Mouse (Mus musculus): ENCODE measurements around the gene Nme6. TPM values are rescaled to one million over a fixed set of nuclear protein-coding genes. Genes with fewer than 3 reads are reported as not detected.
"Not testable (repeated sequence)": the region's sequence is repeated elsewhere in the genome, so short reads cannot be mapped to it uniquely, and the experiment has no call there.

Nme6 gene
- polyA plus RNA-seq (2015; fragmentation: Nextera tagmentation; extraction: Ambion mirVana), result 33.0 and 35.4 TPM in 2 replicates

DNA sequence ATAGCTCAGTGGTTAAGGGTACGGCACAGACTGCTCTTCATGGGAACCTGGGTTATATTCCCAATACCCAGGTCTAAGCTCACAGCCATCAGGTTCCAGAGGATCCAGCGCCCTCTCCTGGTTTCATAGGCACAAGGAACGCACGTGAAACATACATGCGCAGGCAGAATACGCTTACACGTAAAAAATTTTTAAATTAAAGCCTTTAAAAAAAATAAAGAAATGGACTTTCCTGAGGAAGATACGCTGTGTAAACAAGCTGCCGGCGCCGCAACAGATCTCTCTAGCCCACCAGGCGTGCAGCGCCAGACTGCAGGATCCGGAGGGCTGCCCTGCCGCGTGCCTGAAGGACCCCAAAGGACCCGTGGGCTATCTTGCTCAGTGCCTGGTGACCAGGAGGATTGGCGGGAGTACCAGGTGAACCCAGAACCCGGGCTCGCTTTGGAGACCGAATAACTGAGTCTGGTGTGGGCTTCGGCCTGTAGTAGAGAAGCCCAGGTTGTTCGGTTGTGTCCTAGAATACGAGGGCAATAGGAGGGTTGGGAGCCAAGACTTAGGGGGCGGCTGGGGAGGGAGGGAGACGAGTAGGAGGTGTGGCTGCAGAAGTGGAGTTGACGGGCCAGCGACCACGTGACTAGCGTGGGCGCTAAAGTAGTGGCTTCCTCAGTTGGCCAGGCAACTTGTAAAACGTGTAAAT, at the start of gene Nme6:
TSS of gene Nme6 (plus strand) at position 359 of the 697 bp plus-strand sequence.
- Histone ChIP-seq H3K4me2 (replicated peaks; ENCODE audit: low read depth) (peak within 1 kb of the TSS; percentile 91), H3K27ac (replicated peaks) (peak within 1 kb of the TSS; percentile 50), H3K36me3 (ENCODE audit: control insufficient read depth, insufficient read depth, low read length) (no peaks in the 10 kb centered on the region), H3K27me3 (ENCODE audit: control insufficient read depth, insufficient read depth, low read length) (no peaks in the 10 kb centered on the region), H3K4me3 (ENCODE audit: low read depth, low read length) (peak within 1 kb of the TSS; percentile 66), H3K9ac (ENCODE audit: low read length) (peak within 1 kb of the TSS; percentile 71), H3K4me1 (replicated peaks; ENCODE audit: control insufficient read depth, insufficient read depth) (no peaks in the 10 kb centered on the region), H3K9me3 (ENCODE audit: control insufficient read depth, low read length) (no peaks in the 10 kb centered on the region)
- WGBS, result under 1% methylated on average over 32 of the region's 32 CpGs
- ATAC-seq (ENCODE audit: low FRiP score, low TSS enrichment), result peak; percentile 98
- TF ChIP-seq EP300 (optimal IDR thresholded peaks at IDR 0.05) (peak; percentile 93), CTCF (IDR thresholded peaks at IDR 0.05; ENCODE audit: low read depth) (peak; percentile 86)
- peak; percentile 91 for DNase-seq (ENCODE audit: low spot score)

GRCm38 (mm10) chr9:109790570-109790969, 42.0 kb upstream of the Nme6 start, which contains the start of gene Fbxw27:
Gene Fbxw27, minus strand, starts transcription at chr9:109790670.
- H3K4me3 ChIP-seq (ENCODE audit: low read depth, low read length); H3K9ac ChIP-seq (ENCODE audit: low read length); H3K4me1 ChIP-seq (replicated peaks; ENCODE audit: control insufficient read depth, insufficient read depth); ATAC-seq (ENCODE audit: low FRiP score, low TSS enrichment); DNase-seq (ENCODE audit: low spot score); H3K27ac ChIP-seq (replicated peaks); H3K9me3 ChIP-seq (ENCODE audit: control insufficient read depth, low read length); H3K27me3 ChIP-seq (ENCODE audit: control insufficient read depth, insufficient read depth, low read length); H3K36me3 ChIP-seq (ENCODE audit: control insufficient read depth, insufficient read depth, low read length); H3K4me2 ChIP-seq (replicated peaks; ENCODE audit: low read depth): not testable (repeated sequence)
- 80% methylated on average over 4 of the region's 4 CpGs for WGBS

GRCm38 (mm10) chr9:109795221-109795620, 37.3 kb upstream of the Nme6 start:
- H3K4me1 ChIP-seq (replicated peaks; ENCODE audit: control insufficient read depth, insufficient read depth), result no peaks in the 10 kb centered on the region
- H3K9ac ChIP-seq (ENCODE audit: low read length), result no peak overlapping the region
- DNase-seq (ENCODE audit: low spot score) (no peak), ATAC-seq (ENCODE audit: low FRiP score, low TSS enrichment) (no peak)
- no peaks in the 10 kb centered on the region for H3K9me3 ChIP-seq (ENCODE audit: control insufficient read depth, low read length)
- WGBS, result 53% methylated on average over 2 of the region's 2 CpGs
- no peak for TF ChIP-seq CTCF (IDR thresholded peaks at IDR 0.05; ENCODE audit: low read depth)
- no peak for TF ChIP-seq EP300 (optimal IDR thresholded peaks at IDR 0.05)
- no peak overlapping the region for H3K4me3 ChIP-seq (ENCODE audit: low read depth, low read length)
- no peaks in the 10 kb centered on the region for H3K27me3 ChIP-seq (ENCODE audit: control insufficient read depth, insufficient read depth, low read length)
- no peak overlapping the region for H3K4me2 ChIP-seq (replicated peaks; ENCODE audit: low read depth)
- no peaks in the 10 kb centered on the region for H3K36me3 ChIP-seq (ENCODE audit: control insufficient read depth, insufficient read depth, low read length)
- no peak overlapping the region for H3K27ac ChIP-seq (replicated peaks)

DNA sequence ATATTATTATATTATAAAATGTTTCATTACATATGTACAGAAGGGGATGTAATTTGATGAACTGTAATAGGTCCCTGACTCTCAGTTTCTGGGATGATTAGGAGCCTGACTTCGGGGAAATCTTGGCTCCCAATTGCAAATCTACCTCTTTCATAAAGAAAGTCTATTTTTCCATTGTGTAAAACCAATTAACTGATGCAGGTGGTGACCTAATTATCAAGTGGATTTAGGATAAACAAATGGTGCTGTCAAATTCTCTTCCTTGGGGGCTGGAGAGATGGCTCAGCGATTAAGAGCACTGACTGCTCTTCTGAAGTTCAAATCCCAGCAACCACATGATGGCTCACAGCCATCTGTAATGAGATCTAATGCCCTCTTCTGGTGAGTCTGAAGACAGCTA, 36.7 kb upstream of the Nme6 start:
- TF ChIP-seq CTCF (IDR thresholded peaks at IDR 0.05; ENCODE audit: low read depth) (no peak), EP300 (optimal IDR thresholded peaks at IDR 0.05) (no peak)
- ATAC-seq (ENCODE audit: low FRiP score, low TSS enrichment) (no peak), DNase-seq (ENCODE audit: low spot score) (no peak)
- Histone ChIP-seq H3K4me3 (ENCODE audit: low read depth, low read length) (no peak overlapping the region), H3K4me1 (replicated peaks; ENCODE audit: control insufficient read depth, insufficient read depth) (no peaks in the 10 kb centered on the region), H3K27ac (replicated peaks) (no peak overlapping the region), H3K36me3 (ENCODE audit: control insufficient read depth, insufficient read depth, low read length) (no peaks in the 10 kb centered on the region), H3K9me3 (ENCODE audit: control insufficient read depth, low read length) (no peaks in the 10 kb centered on the region), H3K9ac (ENCODE audit: low read length) (no peak overlapping the region), H3K4me2 (replicated peaks; ENCODE audit: low read depth) (no peak overlapping the region), H3K27me3 (ENCODE audit: control insufficient read depth, insufficient read depth, low read length) (no peaks in the 10 kb centered on the region)
- WGBS, result 71% methylated on average over 2 of the region's 2 CpGs

DNA sequence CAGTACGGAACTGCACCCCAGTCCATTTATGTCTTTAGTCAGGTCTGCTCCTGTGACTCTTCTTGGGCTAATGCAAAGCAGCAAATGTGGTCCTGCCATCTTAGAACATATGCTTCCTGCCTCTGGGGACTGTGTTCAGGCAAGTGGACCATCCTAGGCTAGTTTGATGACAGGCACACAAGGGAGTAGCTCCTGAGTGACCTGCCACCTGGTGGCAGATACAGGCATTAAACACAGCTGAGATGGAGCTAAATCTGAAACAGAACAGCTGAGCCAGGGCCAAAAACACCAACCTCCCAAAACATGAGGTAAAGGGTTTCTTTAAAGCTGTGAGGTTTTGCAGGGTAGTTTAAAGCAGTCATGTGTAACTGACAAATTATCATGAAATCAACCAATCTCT, 34.5 kb upstream of the Nme6 start:
- H3K27me3 ChIP-seq (ENCODE audit: control insufficient read depth, insufficient read depth, low read length), result no peaks in the 10 kb centered on the region
- H3K9me3 ChIP-seq (ENCODE audit: control insufficient read depth, low read length), result no peaks in the 10 kb centered on the region
- DNase-seq (ENCODE audit: low spot score), result peak; percentile 37
- no peak overlapping the region for H3K4me2 ChIP-seq (replicated peaks; ENCODE audit: low read depth)
- no peak for ATAC-seq (ENCODE audit: low FRiP score, low TSS enrichment)
- WGBS, result 89% methylated on average over 1 of the region's 1 CpGs
- H3K4me1 ChIP-seq (replicated peaks; ENCODE audit: control insufficient read depth, insufficient read depth), result no peaks in the 10 kb centered on the region
- no peak overlapping the region for H3K9ac ChIP-seq (ENCODE audit: low read length)
- H3K36me3 ChIP-seq (ENCODE audit: control insufficient read depth, insufficient read depth, low read length), result no peaks in the 10 kb centered on the region
- TF ChIP-seq CTCF (IDR thresholded peaks at IDR 0.05; ENCODE audit: low read depth) (peak; percentile 69), EP300 (optimal IDR thresholded peaks at IDR 0.05) (no peak)
- no peak overlapping the region for H3K4me3 ChIP-seq (ENCODE audit: low read depth, low read length)
- H3K27ac ChIP-seq (replicated peaks), result no peak overlapping the region

DNA sequence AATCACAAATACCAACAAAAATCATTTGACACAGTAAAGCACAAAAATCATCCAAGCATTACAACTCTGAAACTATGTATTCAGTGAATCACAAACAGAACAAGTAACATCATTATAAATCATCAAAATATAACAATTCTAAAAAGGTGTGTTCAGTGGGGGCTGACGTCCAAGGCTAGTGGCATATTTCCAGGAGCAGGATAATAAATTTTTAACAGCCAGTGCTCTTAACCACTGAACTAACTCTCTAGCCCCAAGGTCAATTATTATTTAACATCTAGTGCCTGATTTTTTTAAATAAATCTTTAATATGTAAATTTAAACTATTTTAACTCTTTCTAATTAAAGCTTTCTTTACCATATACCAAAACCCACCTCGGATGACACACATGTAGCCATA, 27.0 kb upstream of the Nme6 start:
- H3K27me3 ChIP-seq (ENCODE audit: control insufficient read depth, insufficient read depth, low read length); DNase-seq (ENCODE audit: low spot score); H3K4me3 ChIP-seq (ENCODE audit: low read depth, low read length); H3K4me2 ChIP-seq (replicated peaks; ENCODE audit: low read depth); H3K36me3 ChIP-seq (ENCODE audit: control insufficient read depth, insufficient read depth, low read length); H3K9ac ChIP-seq (ENCODE audit: low read length); H3K27ac ChIP-seq (replicated peaks); H3K4me1 ChIP-seq (replicated peaks; ENCODE audit: control insufficient read depth, insufficient read depth); ATAC-seq (ENCODE audit: low FRiP score, low TSS enrichment); H3K9me3 ChIP-seq (ENCODE audit: control insufficient read depth, low read length): not testable (repeated sequence)
- WGBS, result 67% methylated on average over 2 of the region's 2 CpGs

Measured in stomach, postnatal 0 days (tissue).